Mouse (Mus musculus) kidney, adult 8-10 months (tissue): ENCODE data around the gene Selenoi.
"Not testable (repeated sequence)": the region's sequence is repeated elsewhere in the genome, so short reads cannot be mapped to it uniquely, and the experiment has no call there.

Source experiments
- DNase-seq, 2 experiments: peaks; one replicate each; pipeline ENCODE4 v3.0.0; 2022

Selenoi gene

DNA sequence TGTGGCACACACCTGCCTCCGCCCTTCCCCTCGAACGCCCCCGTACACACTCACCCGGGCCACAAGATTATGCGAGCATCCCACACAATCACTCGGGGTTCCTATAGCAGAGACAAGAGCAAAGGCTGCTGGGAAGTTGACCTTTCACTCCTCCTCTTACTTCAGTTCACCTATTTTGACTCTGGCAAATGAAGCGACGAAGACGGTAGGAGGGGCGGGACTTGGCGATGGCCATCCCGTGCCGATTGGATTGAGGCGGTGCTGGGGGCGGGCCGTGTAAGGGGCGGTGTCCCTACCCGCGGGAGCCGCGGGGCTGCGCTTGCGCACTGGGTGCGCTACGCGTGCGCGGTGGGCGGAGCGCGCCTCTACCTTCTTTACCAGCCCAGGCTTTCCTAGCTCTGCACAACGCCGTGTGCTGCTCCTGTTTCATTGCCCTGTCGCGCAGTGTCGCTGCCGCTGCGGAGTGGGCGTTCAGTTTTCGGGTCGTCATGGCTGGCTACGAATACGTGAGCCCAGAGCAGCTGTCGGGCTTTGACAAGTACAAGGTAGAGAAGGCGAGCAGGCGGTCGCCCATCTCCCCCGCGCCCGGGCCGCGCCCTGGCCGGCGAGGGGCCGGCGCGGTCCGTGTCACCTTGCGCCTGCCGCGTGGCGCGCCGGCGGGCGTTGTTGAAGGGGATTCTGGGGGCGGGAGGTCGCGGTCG is at the start of gene Selenoi:
Gene Selenoi, plus strand, starts transcription at position 311 of the 701 bp plus-strand sequence.
- DNase-seq: peak; percentile 99 to 100

DNA sequence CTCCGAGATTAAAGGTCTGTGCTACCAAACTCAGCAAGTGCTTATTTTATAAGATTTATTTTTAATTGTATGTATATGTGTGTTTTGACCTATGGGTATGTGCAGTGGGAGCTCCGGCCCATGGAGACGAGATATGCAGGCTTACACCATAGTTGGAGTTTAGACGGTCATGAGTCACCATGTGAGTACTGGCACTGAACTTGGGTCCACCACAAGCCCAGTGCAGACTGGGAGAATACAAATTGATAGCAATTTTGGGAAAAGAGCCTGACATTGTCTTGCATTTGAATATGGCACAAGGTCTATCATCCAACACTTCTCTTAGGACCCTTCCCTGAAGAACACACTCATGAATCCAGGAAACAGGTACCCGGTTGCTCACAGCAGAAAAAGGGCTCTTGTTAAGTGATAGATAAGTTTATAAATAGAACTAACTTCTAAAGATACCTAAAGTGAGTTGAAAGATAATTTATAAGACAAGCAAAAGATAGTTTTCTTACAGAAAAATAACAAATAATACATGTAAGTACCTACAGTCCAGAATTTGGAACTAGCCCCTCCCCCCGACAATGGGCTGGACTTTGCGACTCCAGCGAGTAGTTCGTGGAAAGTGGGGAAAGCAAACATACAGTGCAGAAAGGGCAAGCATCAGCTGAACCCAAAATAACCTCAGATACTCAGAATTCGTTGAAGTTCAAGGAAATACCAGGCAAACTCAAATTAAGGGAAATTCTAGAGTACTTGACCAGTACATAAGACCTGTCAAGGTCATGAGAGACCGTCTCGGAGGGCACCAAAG is 44.5 kb upstream of the Selenoi start:
- DNase-seq: no peak

DNA sequence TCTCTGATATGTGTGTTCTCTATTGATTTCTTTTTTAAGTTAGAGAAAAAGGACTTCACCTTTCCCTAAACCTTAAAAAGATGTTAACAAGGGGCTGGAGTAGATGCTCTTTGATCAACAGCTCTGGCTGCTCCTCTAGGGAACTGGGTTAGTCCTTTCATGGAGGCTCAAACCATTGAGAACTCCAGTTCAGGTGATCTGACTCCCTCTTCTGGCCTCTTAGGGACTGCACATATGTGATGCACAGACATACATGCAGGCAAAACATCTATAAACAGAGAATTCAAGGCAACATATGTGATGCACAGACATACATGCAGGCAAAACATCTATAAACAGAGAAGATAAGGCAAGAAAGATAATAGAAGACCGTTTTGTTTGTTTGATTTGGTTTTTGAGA is 39.9 kb upstream of the Selenoi start:
- DNase-seq: peak in 1 of 2 experiments; percentile 10

DNA sequence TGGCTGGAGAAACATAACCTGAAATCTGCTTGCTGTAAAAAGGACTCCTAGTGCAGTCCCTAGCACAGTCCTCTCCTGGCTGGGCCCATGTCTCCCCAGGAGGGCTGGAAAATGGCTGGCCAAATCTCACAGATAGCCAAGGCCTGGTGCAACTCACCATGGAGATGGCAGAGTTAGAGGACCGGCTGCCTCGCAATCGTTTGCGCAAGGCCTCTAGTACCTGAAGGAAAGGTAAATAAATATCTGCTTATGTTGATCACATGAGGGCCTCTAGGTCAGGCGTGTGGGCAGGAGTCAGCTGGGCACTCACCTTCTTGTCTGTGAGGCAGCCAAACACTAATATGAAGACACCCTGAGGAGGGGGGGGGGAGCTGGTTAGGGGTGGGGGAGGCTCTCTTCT is 37.0 kb upstream of the Selenoi start:
- DNase-seq: no peak

DNA sequence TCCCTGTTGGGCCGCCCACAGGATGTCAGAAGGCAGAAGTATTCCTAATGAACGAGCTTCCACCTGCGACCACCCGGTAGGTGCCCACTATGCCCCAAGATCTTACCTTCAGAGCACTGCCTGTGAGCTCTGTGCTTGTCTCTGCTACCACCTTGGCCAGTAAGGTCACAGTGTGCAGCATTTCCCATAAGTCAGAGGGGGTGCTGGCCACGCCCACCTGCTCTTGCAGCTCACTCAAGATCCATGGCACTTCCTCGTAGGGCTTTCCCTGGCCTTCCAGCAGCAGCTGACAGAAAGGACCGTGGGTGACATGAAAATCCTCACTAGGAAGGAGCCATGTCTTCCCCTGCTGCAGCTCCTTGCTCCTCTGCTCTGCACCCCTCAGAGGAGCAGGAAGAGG is 34.1 kb upstream of the Selenoi start:
- no peak for DNase-seq

DNA sequence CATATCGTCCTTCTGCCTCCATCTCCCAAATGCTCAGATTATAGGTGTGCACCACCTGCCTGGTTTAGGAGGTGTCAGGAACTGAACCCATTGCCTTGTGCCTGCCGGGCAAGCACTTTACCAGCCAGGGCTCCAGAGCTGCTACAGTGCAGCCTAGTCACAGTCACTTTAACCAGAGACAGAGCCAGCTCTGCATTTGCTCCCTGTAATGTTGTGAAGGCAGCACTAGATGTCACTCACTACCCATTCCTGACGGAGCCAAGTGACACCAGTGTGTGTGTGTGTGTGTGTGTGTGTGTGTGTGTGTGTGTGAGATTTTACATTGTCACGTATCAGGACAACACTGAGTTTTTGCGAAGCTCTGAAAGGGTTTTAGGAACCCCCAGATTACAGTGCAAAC is 30.9 kb upstream of the Selenoi start:
- DNase-seq: peak in 1 of 2 experiments; percentile 18

DNA sequence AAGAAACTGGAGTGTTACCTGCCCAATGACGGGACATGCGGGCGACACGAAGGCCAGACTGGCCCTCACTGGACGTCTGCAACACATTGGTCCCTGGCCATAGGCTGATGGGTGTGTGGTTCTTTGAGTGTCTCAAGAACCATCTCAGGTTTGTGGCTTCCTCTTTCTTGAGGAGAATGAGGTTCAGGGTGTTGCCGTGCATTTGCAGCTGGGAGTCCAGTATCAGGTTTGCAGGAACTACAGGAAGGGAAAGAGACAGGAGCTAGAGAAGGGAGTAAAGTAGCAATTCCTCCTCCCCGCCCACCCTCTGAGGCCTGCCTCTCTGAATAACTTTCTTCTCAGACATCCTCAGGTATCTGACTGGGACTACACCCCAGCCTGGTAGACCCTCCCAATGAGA is 30.2 kb upstream of the Selenoi start:
- no peak for DNase-seq

DNA sequence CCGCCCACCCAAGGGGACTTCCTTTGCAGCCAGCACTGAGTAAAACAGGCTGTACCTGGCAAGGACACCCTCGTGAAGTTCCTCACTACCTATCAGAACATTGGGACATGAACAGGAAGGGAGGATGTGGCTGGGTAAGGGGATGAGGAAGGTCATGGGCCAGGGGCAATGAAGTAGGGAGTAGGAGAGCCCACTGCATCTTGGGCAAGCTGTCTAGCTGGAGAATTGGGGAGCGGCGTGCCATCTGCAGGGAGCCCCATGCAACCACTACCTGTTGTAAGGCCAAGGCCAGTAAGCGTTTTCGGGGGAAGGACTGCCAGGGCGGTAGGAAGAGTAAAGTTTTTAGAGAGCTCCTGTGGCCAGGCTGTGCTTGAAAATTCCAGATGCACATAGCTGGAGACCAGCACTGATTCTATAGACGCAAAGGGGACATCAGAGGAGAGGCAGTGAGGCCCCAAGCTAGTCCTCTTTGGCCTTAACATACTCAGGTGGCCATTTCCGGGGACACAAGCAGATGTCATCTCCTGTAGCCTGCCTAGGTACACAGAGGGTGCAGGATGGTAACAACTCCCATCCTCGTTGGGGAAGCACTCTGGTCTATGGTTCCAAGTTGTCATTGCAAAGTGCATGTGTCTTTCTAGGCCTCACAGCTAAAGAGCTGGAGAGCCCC is 29.0 kb upstream of the Selenoi start:
- no peak for DNase-seq

DNA sequence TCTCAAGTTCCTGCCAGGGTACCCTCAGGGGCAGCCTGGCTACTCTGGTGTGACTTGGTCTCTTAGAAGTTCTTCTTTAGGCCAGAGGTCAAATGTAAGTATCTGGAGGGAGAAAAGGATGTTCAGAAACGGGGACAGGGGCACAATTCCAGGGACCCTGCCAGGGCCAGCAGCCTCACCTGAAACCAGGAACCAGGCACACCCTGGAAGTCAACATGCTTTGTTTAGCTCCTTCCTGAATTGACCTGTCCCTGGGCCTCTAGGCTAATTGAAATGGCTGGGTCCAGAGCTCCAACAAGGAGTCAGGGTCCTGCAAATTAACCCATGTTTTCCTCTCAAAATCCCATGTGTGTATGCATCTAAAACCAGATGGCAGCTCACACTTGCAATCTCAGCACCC is 27.9 kb upstream of the Selenoi start:
- no peak for DNase-seq

DNA sequence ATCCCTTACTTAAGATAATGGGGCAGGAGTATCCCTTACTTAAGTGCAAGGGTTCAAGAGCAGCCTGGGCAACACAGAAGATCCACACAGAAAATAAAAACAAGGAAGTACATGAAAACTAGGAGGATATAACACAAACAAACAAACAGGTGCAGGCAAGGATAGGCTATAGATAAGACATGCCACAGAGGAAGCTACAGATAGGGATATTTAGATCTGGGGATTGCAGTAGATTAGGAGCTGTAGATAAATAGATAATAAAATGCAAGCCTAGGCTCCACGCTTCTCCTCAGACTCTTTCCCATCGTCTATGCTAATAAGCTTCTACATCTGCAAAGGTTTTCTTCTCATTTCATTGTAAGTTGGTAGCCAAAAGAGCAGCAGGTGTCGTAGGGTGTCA is 27.3 kb upstream of the Selenoi start:
- no peak for DNase-seq

DNA sequence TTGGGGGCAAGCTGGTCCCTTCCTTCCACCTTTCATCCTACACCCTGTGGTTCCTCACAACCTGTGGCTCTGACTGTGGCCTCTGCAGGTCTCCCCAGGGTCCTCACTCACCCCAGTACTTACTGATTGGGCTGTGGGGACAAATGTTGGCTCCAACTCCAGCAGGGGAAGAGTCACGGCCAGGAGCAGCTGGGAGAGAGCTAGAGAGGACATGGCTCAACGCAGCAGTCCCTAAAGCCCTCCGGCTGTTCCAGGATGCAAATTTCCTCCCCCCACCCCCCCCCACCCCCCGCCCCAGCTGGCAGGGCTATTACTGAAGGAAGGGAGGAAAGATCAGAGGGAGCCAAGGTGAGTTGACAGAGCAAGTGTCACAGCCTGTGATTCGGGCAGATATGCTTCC is 26.9 kb upstream of the Selenoi start, which contains the start of gene Adgrf3:
Gene Adgrf3, minus strand, starts transcription at position 230 of the 400 bp plus-strand sequence.
- no peak for DNase-seq

DNA sequence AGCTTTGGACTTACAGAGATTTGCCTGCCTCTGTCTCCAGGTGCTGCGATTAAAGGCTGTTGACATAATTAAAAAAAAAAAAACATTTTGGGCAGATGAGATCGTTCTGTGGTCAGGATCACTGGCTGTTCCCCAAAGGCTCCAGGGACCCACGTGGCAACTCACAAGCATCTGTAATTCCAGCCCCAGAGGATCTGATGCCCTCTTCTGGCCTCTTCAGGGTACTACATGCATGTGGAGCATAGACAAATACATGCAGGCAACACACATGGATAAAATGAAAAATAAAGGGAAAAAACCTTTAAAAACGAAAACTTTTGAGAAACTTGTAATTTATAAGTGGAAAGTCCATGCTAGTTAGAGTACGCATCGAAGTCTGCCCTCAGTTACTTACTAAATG is 25.1 kb upstream of the Selenoi start:
- DNase-seq: peak in 1 of 2 experiments; percentile 47

DNA sequence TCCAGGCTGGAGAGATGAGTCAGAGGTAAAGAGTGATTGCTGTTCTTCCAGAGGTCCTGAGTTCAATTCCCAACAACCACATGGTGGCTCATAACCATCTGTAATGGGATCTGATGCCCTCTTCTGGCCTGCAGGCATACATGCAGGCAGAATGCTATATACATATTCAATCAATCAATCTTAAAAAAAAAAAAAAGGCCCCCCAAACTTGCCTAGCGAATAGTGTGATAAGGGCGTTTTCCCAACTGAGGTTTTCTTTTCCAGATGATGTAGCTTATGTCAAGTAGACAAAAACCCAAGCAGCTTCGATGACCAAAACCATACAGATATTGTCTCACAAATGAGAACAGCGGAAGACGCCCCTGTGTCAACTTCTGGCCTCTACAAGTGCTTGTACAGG is 21.6 kb upstream of the Selenoi start:
- not testable (repeated sequence) for DNase-seq

DNA sequence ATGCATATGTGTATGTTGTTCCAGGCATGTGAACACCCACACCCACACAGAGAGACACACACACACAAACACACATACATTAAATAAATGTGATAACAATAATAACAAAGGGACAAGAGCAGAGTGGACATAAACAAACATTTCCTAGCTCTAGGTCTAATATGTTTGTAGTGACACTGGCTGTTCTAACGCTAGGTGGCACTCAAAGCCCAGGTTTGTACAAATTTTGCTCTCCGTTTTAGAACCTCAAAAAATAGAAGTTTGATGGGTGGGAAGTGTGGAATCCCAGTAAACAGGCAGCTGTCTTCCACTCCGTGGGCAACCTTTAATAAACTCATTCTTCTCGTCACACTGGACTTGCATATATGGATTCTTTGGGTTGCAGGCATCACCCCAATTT is 17.5 kb upstream of the Selenoi start:
- DNase-seq: peak in 1 of 2 experiments; percentile 66

DNA sequence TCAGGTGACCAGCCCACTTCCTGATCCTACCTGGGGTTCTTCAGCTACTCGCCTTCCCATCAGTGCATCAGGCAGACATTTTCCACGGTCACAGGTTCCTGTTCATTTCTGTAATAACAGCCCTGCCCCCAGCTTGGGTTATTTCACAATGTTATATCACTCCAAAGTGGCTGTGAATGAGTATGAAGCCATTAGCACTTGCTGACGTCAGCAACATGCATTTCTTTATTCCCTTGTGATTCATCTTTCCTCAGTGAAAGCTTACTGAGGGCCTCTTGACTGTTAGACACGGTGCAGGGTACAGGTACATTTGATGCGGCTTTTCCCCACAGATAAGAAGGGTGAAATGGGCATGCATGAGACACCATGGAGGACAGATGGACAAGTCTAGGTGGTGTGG is 16.4 kb upstream of the Selenoi start:
- no peak for DNase-seq

DNA sequence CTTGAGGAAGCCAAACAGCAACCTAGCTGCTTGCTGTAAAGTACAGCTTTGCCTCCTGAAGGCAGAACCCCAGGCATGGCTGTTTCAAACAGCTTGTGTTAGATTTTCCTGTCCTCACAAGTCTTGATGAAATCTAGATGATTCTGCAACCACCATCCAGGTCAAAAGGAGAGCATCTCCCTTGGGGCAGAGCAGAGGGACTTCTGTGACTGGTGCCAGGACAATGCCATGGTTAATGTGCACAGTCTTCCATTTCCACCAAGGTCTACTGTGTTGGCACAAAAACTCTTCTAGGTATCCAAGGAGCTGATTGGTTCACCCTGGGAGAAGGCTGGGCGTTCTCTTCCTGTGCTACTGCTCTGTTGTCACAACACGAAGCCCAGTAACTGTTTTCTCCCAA is 12.7 kb upstream of the Selenoi start:
- DNase-seq: no peak

DNA sequence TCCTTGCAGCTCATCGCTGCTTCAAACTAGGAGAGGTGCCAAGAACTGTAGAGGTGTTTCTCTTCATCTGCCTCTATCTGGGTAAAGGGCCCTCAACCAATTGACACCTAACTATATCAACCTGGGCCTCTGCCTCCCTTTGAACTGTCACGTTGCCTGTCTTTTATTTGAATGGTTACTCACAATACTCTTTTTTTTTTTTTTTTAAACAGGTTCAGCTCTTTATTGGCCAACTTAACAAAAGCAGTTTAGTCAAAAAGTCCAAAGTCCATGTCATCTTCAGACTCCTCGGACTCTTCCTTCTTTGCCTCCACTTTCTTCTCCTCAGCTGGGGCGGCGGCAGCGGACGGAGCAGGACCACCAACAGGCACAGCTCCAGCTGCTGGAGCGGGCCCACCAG is 11.7 kb upstream of the Selenoi start:
- no peak for DNase-seq

DNA sequence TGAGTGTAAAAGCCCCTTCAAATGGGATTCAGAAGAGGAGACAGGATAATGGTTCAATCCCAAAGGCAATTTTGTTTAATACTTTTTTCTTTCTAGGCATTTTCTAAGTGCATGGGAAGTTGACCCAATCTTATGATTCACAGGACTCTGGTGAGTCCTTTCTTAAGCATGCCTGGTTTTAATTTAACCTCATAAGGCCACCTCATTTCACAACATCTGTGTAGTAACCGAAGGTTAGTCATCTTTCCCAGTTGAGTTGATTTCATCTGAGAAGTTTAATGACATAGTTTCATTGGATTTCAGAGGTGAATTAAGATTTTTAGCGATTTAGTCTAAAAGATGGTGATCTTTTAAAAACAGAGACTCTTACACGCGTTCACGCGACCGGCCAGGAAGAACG is 9.7 kb upstream of the Selenoi start:
- no peak for DNase-seq

DNA sequence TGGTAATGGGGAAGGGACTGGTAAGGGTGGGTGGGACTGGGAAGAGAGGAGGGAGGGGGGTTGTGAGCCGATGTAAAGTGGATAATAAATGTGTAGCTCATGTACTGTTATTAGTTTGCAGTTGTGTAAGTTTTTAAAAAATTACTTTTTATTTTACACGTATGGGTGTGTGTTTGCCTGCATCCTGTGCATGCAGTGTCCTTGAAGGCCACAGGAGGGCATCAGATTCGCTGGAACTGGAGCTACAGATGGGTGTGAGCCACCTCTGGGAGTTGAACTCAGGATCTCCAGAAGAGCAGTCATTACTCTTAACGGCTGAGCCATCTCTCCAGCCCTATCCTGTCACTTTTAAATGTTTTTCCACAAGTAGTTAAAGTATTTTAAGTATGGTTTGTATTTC is 1.5 kb upstream of the Selenoi start:
- DNase-seq: peak in 1 of 2 experiments; percentile 34

DNA sequence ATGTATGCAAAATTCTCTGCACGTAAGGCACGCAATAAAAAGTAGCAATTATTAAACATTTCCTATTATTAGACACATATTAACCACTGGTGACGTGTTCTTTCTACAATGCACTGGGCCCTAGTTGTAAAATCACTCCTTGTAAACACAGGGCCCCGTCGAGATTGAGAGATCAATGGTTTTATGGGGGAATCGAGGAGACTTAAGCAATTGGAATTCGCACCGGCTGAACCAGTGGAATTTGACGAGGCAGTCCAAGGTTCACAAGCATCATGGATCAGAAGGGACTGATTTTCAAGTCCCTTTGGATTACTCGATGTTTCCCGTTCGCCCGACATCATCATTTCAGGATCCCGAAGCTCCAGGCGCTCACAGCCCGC is 500 bp upstream of the Selenoi start:
- no peak for DNase-seq

DNA sequence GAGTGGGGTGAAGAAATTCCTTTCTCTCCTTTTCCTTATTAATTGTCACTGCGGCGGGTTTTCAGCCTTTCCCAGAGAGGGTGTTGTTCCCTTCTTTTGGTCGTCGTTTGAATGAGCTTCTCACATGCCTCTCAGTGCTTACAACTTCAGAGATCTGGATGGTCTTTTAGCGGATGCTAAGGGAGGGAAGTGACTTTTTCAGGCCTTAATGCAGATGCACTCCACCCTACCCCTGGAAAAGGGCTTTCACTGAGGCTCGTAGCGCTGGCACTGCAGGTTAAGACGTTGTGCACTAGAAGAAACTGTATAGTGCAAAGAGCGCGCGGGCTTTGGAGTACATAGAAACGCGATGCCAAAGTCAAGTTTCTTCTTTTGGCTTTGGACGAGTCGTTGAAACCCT is 661 bp downstream of the Selenoi start:
- DNase-seq: peak in 1 of 2 experiments; percentile 8

DNA sequence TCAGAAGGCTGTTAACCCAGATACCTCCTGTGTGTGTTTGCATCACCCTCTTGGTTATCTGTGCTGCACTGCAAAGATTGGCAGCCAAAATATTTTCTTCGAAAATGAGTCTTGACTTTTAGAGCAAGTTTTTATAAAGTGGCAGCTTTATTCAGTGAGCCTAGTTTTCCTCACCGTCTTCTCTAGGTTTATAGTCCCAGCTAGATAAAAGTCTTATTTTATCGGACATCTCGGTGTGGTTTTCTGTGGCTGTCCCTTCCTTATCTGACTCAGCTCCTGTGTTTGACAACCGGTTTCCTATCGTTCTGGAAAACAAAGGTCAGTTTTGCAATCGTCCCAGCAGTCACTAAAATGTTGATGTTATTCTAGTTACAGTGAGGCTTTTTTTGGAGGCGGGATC is 1.6 kb downstream of the Selenoi start:
- no peak for DNase-seq

DNA sequence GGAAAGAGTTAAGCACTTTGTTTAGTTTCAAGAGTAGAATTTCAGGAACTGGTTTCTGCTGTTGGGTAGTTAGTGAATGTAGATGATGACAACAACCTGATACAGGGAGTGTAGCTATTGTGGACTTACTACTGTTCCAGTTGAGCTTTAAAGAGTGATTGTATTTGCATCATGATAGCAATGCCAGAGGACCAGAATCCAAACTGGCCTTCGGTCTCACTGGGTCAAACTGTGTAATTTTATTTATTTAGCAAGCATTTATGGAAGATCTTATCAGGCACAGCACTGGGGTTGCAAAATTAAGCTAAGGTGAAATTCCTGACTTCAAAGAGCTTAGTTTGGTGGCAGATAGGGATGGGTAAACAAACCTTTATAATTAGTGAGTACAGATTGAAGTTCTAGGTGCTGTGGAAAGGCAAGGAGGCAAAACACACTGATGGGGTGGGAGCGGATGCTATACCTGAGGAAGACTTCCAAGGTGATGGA is 3.3 kb downstream of the Selenoi start:
- no peak for DNase-seq

DNA sequence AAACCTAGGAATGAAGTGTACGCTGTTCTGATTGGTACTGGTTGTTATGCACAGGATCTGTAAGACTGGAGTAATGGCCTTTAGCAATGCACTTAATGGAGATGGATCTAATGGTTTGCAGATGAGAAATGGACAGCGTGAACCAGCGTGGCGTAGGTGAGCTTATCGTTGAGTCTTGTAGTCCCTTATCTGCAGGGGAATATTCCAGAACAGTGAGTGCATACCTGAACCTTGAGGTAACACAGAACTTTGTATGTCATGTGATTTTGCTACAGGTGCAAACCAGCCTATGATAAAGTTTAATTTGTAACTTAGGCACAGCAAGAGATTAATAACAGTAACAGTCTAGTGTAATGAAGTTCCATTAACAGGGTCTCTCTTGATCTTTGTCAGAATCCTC is 6.2 kb downstream of the Selenoi start:
- no peak for DNase-seq
